Mouse (Mus musculus): ENCODE data around the gene Gpr135. TPM values are rescaled to one million over a fixed set of nuclear protein-coding genes. Genes with fewer than 3 reads are reported as not detected.
"Not testable (repeated sequence)": the region's sequence is repeated elsewhere in the genome, so short reads cannot be mapped to it uniquely, and the experiment has no call there.

The Gpr135 gene
- total RNA-seq, 2 experiments from 2014 or later = 13.7 to 13.8 TPM

DNA sequence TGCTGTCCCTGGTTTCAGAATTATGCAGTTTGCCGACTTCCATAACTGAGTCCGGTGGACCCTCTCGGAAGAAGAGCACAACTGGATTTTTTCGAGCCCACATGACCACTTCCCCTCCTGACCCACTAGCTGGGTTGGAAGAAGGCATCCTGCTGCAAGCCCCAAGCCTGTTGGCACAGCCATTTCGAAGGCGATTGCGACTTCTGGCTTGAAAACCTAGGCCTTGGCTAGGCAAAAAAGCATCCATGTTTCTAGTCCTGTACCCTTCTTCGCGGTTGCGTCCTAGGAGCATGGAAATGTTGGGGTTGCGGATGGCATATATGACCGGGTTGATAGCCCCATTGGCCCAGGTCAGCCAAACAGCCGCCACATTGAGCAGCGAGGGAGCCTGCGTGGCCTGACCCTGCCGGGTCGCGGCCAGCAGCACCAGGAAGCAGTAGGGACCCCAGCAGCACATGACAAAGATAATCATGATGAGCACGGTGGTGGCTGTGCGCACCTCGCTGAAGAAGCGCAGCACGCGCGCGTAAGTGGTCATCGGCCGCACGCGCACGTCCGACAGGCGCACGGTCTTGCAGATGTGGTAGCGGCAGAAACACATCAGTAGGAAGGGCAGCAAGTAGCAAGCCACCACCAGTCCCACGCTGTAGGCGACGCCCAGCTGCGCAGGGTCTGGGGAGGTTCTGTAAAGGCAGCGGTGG is 1.1 kb downstream of the Gpr135 start:
- peak; percentile 12 for DNase-seq (ENCODE audit: low spot score in 2 of 2)
- intact Hi-C loops (cut with DNase I) = no loop called here

DNA sequence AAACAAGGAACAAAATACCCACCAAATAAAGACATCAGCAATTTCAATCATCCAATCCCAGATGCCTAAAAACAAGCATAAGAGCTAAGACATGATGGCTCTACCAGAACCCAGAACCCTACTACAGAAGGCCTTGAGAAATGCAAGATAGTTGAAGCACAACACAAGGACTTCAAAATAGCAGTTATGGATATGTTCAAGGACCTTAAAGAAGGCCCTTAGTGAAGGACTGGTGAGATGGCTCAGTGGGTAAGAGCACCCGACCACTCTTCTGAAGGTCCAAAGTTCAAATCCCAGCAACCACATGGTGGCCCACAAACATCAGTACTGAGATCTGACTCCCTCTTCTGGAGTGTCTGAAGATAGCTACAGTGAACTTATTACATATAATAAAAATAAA is 13.1 kb downstream of the Gpr135 start:
- no peak for DNase-seq (ENCODE audit: low spot score in 2 of 2)
- intact Hi-C loops (cut with DNase I) = no loop called here

DNA sequence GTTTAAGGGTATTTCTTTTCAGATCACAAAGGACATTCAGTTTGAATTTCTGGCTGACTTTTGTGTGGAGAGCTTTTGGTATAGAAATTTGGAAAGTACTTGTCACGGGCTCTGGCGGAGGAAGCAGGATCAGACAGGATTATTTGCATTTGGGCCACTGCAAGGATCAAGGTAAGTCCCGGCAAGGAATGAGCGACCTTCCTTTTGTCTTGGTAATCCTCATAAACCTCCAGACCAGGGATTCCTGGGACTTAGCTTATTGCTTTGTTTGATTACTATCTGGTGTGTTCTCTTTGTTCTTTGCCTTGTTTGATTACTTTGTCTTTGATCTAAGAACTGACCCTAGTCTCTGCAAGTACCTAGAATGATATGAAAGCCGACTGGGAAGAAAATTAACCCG is 17.1 kb downstream of the Gpr135 start:
- no peak for DNase-seq (ENCODE audit: low spot score in 2 of 2)
- intact Hi-C loops (cut with DNase I) = no loop called here

DNA sequence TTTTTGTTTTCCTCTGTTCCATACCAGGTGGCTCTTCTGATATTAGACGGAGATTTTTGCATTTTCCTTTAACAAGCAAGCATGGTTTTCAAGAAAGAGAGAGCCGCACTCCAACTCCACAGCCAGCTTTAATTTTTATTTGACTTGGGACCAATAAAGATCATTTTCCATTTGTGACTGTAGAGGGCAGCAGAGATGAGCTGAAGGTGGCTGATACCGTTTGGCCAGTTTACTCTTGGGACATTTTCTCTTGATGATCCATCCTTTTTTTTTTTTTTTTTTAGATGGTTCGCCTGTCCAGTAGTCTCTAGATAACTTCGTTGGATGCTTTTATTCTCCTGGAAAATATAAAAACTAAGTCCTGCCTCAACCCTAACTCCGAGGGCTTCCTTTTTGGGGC is 17.6 kb downstream of the Gpr135 start:
- intact Hi-C loops (cut with DNase I) = no loop called here
- DNase-seq (ENCODE audit: low spot score in 2 of 2) = peak; percentile 18 to 26

DNA sequence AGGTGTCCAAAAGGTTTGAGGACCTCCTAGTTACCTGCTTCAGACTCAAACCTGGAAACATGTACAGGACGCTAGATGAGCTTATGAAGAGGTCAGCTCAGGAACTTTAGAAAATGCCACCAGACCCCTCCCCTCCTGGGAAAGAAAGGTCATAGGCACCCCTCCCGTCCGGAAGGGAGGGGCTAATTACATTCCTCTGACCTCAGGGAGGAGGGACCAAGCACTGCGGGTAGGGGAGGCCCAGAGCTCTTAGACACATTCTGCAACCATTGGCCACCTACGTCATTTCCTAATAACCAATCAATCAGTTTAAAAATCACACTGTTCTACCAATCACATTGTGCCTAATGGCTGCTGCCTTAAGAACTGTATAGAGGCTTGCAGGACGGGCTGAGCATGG is 18.4 kb downstream of the Gpr135 start:
- intact Hi-C loops (cut with DNase I) = no loop called here
- no peak for DNase-seq (ENCODE audit: low spot score in 2 of 2)

DNA sequence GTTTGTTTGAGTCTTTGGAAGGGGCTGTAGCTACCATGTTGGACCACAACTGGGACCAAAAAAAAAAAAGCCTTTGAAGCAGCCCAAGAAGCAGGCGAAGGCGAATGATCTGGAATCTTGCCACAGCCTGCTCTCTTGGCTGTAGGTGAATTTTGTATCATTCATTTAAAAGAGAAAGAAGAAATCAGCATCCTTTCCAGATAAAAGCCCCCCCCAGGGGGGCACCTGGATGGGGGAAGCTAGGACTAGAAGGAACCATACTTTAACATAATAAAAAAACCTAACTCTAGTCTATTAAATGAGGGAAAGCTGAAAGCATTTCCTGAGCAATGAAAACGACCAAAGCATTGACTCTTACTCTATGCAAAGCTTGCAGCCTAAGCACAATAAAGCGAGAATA is 20.1 kb downstream of the Gpr135 start:
- intact Hi-C loops (cut with DNase I) = no loop called here
- DNase-seq (ENCODE audit: low spot score in 2 of 2) = no peak

DNA sequence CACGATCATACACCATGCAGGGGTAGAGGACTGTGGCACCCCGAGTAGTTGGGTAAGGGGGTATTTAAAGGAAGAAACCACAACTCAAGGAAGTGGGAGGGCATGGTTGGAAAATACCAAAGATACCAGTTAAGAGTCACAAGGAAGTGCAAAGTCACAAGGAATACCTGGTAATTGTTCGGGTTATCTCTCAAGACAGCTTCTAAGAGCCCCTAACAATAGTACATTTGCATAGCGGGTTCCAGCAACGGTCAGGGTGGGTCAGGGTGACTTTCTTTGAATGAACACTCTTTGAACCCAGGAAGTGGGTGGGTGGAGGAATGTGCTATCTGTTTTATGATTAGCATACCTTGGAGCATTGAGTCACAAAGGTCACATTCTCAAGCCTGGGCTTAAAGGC is 20.8 kb downstream of the Gpr135 start:
- DNase-seq (ENCODE audit: low spot score in 2 of 2); intact Hi-C loops (cut with DNase I): not testable (repeated sequence)

DNA sequence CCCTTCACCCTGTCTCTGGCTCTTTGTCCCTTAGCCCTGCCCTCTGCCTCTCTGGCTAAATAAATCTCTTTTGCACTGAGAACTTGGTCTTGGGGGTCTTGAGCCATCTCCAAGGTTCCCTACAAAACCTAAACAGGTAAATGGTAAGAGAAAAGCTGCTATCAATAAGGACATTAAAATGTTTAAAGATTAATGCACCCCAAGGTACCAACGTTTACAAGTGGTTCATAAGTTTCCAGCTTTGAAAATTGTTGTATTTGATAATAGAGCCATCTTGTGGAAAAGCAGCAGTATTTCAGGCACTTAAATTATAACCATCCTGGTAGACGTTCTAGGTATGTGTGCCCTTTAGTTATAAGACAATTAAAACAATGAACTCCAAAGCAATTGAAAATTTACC is 23.4 kb downstream of the Gpr135 start:
- intact Hi-C loops (cut with DNase I) = loop anchor here (1.0 to 5.0 kb wide), 3 partner anchors 65 to 279 kb away; partner anchors contain the start of gene Daam1
- peak in 1 of 2 experiments; percentile 10 for DNase-seq (ENCODE audit: low spot score in 2 of 2)

DNA sequence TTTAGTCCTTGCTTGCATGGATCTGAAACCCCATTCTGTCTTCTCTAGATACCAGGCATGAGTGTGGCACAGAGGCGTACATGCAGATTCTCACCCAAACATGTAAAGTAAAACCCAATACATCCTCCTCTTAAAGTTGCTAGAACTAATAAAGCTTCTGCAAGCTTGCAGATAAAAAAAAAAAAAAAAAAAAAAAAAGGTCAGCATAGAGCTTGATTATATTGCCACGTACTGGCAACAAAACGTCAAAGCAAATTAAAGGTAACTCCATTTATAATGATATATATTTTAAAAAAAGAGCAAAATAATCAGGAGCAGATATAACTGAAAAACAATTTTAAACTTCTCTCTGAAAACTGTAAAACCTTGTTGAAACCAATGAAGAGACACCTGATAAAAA is 29.7 kb downstream of the Gpr135 start:
- intact Hi-C loops (cut with DNase I) = no loop called here

DNA sequence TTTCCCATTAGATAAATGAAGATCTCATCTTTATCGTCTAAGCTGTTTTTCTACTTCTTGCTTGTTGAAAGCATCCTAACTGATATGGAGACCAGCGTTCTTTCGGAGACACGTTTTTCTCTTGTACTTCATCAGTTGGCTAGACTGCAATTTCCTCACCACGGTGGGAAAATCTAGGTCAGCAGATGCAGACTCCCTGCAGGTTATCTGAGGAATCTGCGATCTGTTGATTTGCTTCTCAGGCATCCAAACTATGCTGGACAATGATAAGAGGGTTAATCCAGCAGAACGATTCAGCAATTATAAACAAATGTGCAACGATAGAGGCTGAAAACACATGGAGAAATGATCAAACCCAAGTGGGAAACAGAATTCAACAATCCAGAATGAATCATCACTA is 31.4 kb downstream of the Gpr135 start:
- intact Hi-C loops (cut with DNase I) = no loop called here
- DNase-seq (ENCODE audit: low spot score in 2 of 2) = no peak

More for the DNA sequence above, 29.7 kb downstream of the Gpr135 start:
- no peak for DNase-seq (ENCODE audit: low spot score in 2 of 2)

DNA sequence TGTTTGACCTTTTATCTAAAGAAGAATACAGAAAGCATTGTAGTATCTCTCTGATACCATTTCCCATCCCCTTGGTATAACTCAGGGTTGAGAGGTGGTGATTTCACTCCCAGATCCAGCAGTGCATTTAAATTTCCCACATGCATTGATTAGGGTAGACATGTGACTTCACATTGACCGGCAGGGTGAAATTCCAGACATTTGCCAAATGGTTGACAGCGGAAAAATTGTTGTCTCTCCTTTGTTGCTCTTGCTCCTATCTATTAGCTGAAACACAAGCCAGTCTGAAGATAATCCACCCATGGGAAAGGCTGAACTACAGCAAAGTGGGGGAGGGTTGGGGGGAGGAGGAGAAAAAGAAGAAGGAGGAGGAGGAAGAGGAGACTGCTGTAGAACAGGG is 32.1 kb downstream of the Gpr135 start:
- no peak for DNase-seq (ENCODE audit: low spot score in 2 of 2)
- intact Hi-C loops (cut with DNase I) = no loop called here

DNA sequence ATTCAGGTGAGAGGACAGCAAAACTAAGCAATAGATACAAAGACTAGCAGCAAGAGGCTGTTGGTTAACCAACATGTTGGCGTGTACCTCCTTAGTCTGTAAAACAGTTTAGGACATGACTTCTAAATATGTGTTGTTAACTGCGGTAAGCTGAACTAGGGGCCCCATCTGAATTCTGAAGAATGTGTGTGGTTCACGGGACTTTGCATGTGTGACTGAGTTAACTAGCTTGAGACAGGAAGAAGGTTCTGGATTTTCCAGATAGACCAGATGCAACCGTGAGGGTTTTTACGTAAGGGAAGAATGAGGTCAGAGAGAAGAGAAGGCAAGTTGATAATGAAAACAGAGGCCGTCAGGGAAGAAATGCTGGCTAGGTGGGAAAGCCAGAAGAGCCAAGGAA is 33.9 kb downstream of the Gpr135 start:
- intact Hi-C loops (cut with DNase I) = no loop called here
- DNase-seq (ENCODE audit: low spot score in 2 of 2) = no peak

DNA sequence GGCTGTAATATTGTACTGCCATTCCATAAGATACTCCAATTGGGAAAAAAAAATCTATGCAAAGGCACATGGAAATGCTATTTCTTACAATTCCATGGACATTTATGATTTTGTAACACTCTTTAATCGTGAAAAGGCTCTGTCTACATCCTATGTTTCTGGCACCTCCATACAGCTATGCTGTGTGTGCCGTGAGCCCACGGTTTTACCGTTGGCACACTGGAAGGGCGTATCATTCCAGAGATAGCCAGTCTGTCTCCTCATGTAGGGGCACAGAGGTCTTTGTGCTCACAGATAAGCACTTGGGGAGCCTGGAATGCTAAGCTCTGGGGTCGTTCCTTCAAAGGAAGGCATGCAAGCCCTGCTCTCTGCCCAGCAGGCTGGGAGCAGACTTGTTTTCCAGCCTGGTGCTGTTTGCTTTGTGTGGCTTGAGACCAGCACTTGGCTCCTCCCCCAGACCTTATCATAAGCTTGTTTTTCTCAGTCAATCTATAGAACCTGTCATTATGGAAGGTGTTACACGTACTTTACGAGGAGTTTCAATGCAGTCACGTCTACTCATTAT is 34.7 kb downstream of the Gpr135 start:
- intact Hi-C loops (cut with DNase I) = no loop called here

DNA sequence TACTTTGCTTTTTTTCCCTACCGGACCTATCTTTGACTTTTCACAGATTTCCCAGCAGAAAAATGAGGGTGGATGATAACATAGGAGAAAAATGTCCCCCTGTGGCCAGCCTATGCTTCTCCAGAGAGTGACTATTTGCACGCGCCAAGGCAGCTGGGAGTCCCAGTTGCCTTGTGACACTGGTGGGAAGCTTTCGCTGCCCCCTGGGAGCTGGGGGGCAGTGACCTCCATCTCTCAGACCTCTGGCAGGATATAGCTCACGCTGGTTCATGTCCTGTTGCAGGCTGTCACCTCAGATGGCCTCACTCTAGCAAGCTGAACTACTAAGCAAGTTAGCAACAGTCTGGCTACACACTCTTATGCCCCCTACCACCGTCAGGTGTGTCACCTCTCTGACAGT is 39.1 kb downstream of the Gpr135 start:
- no peak for DNase-seq (ENCODE audit: low spot score in 2 of 2)
- intact Hi-C loops (cut with DNase I) = no loop called here

More for the DNA sequence above, 34.7 kb downstream of the Gpr135 start:
- DNase-seq (ENCODE audit: low spot score in 2 of 2) = no peak

DNA sequence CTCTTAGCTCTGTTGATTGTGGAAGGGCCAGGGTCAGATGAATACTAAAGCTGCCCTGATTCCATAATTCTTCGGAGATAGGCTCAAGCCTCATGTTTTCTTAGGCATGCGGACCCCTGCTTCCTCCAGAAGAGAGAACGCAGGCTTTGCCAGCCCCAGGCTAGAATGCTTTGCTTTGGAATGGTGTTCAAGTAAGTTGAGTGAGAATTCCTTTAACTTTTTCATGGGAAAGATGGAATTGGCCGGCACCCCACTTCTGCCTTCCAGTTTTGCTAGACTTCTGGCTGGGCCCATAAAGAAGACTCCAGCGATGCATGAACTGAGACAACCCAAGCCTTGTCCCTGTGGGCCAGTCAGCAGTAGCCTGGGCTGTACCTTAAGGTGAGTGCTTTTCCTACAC is 39.8 kb downstream of the Gpr135 start:
- intact Hi-C loops (cut with DNase I) = no loop called here
- DNase-seq (ENCODE audit: low spot score in 2 of 2) = no peak

DNA sequence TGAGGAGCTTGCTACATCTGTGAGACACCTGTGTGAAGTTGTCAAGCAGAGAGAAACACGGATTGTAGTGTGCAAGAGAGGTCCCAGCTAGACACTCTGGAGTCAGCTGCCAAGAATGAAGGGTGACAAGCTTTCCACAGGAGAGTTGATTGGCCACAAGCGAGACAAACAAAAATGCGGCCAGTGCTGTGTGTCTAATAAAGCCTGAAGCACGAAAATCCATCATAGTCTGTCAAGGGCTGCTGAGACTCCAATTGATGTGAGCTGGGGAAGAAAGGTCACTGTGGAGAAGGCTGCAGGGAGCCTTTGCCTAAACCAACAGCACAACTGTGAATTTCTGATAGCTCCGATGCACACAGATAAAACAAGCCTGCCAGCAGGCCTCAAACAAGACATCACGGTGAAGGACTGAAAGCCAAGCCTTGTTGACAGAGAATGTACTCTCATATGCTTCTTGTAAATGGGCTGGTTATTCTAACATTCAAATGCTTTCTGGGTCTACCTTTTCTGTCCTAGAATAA is 45.6 kb downstream of the Gpr135 start:
- DNase-seq (ENCODE audit: low spot score in 2 of 2) = no peak
- intact Hi-C loops (cut with DNase I) = no loop called here

DNA sequence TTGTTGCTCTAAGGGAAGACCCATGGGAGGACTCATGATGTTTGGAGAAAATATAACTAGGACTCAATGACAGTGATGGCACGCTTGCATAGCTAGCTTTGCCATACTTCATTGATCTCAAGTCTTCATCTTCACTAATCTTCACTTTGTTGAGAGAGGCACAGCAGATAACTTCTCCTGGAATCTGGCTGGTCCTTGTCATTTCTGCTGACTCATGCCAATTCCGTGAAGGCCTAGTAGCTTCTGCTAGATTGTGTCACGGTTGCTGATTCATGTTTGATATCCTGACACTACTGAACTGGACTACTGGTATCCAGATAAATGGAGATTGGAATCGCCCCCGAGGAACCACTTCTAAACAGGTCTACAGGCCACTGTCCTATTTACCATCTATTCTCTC is 47.4 kb downstream of the Gpr135 start:
- no peak for DNase-seq (ENCODE audit: low spot score in 2 of 2)
- intact Hi-C loops (cut with DNase I) = no loop called here

DNA sequence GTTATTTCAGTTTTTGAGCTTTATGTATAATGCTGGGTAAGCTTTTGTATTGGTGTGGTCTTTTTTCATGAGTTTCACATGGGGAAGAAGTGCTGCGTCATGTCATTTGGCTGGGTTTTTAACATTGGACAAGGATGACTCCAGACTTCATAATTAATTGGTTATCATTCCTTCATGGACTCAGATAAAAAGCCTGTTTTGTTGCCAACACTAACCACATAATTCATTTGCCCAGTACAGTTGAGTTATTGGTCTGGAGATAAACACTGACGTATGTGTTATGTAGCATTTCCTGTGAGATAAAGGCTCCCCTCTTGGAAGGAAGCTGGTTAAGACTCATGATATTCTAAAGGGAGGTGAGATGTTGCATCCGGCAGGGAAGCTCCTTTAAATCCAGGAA is 48.1 kb downstream of the Gpr135 start:
- no peak for DNase-seq (ENCODE audit: low spot score in 2 of 2)
- intact Hi-C loops (cut with DNase I) = no loop called here

DNA sequence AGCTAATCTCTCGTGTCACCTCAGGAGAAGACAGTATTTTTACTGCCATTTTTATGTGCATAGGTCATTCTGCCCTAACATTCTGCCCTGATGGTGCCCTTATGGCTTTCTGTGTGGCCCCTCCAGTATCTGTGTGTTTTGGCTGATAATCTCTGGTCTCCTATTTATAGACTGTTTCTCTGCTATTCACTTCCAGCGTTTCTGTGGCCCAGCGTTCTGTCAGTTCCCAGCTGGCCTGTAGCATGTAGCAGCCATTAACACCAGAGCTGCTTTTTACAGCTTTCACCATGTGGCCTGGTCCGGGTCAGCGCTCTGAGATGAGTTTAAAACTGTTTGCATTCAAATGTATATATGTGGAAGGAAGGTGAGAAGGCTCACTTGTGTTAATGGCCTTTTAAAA is 49.4 kb downstream of the Gpr135 start:
- no peak for DNase-seq (ENCODE audit: low spot score in 2 of 2)
- intact Hi-C loops (cut with DNase I) = no loop called here

DNA sequence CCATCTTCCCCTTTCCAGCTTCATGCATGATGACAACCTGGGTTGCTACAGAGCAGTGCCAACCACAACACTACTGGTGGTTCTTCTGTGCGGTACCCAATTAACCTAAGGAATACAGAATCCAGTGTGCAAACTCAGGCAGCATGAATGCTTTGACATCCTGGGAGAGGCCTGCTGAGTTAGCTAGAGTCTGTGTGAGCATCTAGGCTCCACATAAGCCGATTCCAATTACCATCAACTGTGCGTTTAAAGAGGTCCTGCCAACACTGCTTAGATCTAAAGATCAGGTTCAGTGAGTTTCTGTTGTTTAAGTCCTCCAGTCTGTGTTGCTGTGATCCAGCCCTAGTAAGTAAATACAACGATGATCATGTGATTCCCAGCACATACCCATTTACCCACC is 50.6 kb downstream of the Gpr135 start:
- no peak for DNase-seq (ENCODE audit: low spot score in 2 of 2)
- intact Hi-C loops (cut with DNase I) = no loop called here
